Mouse (Mus musculus): ENCODE data around the gene Dvl1. TPM values are rescaled to one million over a fixed set of nuclear protein-coding genes. Genes with fewer than 3 reads are reported as not detected.

The Dvl1 gene
- polyA plus RNA-seq, 1 experiment from 2014 or later, result 15.3 TPM

Other genes with a start within 250 kb of the Dvl1 start
- 15.6 and 19.9 TPM in 2 replicates for gene Slc35e2, start 246.0 kb upstream of the Dvl1 start, polyA plus RNA-seq (2014; fragmentation: Nextera tagmentation; extraction: Ambion mirVana)
- 49.4 and 49.9 TPM in 2 replicates for gene Cdk11b, start 222.5 kb upstream of the Dvl1 start, polyA plus RNA-seq (2014; fragmentation: Nextera tagmentation; extraction: Ambion mirVana)
- gene Gm10563, start 202.0 kb upstream of the Dvl1 start, polyA plus RNA-seq (2014; fragmentation: Nextera tagmentation; extraction: Ambion mirVana), result not detected in 2 replicates
- gene Mmp23, start 194.0 kb upstream of the Dvl1 start, polyA plus RNA-seq (2014; fragmentation: Nextera tagmentation; extraction: Ambion mirVana), result 2.5 and 3.9 TPM in 2 replicates
- 39.6 and 40.8 TPM in 2 replicates for gene Mib2, start 178.2 kb upstream of the Dvl1 start, polyA plus RNA-seq (2014; fragmentation: Nextera tagmentation; extraction: Ambion mirVana)
- gene Fndc10, start 153.1 kb upstream of the Dvl1 start, polyA plus RNA-seq (2014; fragmentation: Nextera tagmentation; extraction: Ambion mirVana), result 6.3 and 13.8 TPM in 2 replicates
- 162 and 177 TPM in 2 replicates for gene Ssu72, start 142.6 kb upstream of the Dvl1 start, polyA plus RNA-seq (2014; fragmentation: Nextera tagmentation; extraction: Ambion mirVana)
- 7.5 and 19.8 TPM in 2 replicates for gene Tmem240, start 112.6 kb upstream of the Dvl1 start, polyA plus RNA-seq (2014; fragmentation: Nextera tagmentation; extraction: Ambion mirVana)
- 77.4 and 79.8 TPM in 2 replicates for gene Atad3a, start 86.3 kb upstream of the Dvl1 start, polyA plus RNA-seq (2014; fragmentation: Nextera tagmentation; extraction: Ambion mirVana)
- gene Vwa1, start 72.7 kb upstream of the Dvl1 start, polyA plus RNA-seq (2014; fragmentation: Nextera tagmentation; extraction: Ambion mirVana), result 18.0 and 24.4 TPM in 2 replicates
- gene Tmem88b, start 61.5 kb upstream of the Dvl1 start, polyA plus RNA-seq (2014; fragmentation: Nextera tagmentation; extraction: Ambion mirVana), result 0.43 and 0.51 TPM in 2 replicates
- not detected in 2 replicates for gene Ankrd65, start 57.0 kb upstream of the Dvl1 start, polyA plus RNA-seq (2014; fragmentation: Nextera tagmentation; extraction: Ambion mirVana)
- gene Mrpl20, start 44.5 kb upstream of the Dvl1 start, polyA plus RNA-seq (2014; fragmentation: Nextera tagmentation; extraction: Ambion mirVana), result 255 and 298 TPM in 2 replicates
- 134 and 162 TPM in 2 replicates for gene Ccnl2, start 34.9 kb upstream of the Dvl1 start, polyA plus RNA-seq (2014; fragmentation: Nextera tagmentation; extraction: Ambion mirVana)
- 118 and 129 TPM in 2 replicates for gene Aurkaip1, start 16.1 kb upstream of the Dvl1 start, polyA plus RNA-seq (2014; fragmentation: Nextera tagmentation; extraction: Ambion mirVana)
- gene Mxra8, start 7.7 kb upstream of the Dvl1 start, polyA plus RNA-seq (2014; fragmentation: Nextera tagmentation; extraction: Ambion mirVana), result 6.0 and 17.5 TPM in 2 replicates
- 0.31 and 0.57 TPM in 2 replicates for gene Tas1r3, start 16.0 kb downstream of the Dvl1 start, polyA plus RNA-seq (2014; fragmentation: Nextera tagmentation; extraction: Ambion mirVana)
- 24.6 and 31.2 TPM in 2 replicates for gene Cptp, start 22.0 kb downstream of the Dvl1 start, polyA plus RNA-seq (2014; fragmentation: Nextera tagmentation; extraction: Ambion mirVana)
- 78.2 and 83.2 TPM in 2 replicates for gene Ints11, start 22.1 kb downstream of the Dvl1 start, polyA plus RNA-seq (2014; fragmentation: Nextera tagmentation; extraction: Ambion mirVana)
- gene Pusl1, start 44.4 kb downstream of the Dvl1 start, polyA plus RNA-seq (2014; fragmentation: Nextera tagmentation; extraction: Ambion mirVana), result 45.8 and 54.5 TPM in 2 replicates
- gene Acap3, start 44.4 kb downstream of the Dvl1 start, polyA plus RNA-seq (2014; fragmentation: Nextera tagmentation; extraction: Ambion mirVana), result 76.6 and 84.8 TPM in 2 replicates
- gene Ube2j2, start 96.4 kb downstream of the Dvl1 start, polyA plus RNA-seq (2014; fragmentation: Nextera tagmentation; extraction: Ambion mirVana), result 131 and 138 TPM in 2 replicates
- 7.1 and 8.3 TPM in 2 replicates for gene C1qtnf12, start 114.9 kb downstream of the Dvl1 start, polyA plus RNA-seq (2014; fragmentation: Nextera tagmentation; extraction: Ambion mirVana)
- gene B3galt6, start 145.2 kb downstream of the Dvl1 start, polyA plus RNA-seq (2014; fragmentation: Nextera tagmentation; extraction: Ambion mirVana), result 36.3 and 38.7 TPM in 2 replicates
- gene Sdf4, start 145.5 kb downstream of the Dvl1 start, polyA plus RNA-seq (2014; fragmentation: Nextera tagmentation; extraction: Ambion mirVana), result 105 and 112 TPM in 2 replicates
- gene Tnfrsf4, start 166.4 kb downstream of the Dvl1 start, polyA plus RNA-seq (2014; fragmentation: Nextera tagmentation; extraction: Ambion mirVana), result 0.47 and 0.49 TPM in 2 replicates
- 1.4 and 2.4 TPM in 2 replicates for gene Tnfrsf18, start 178.8 kb downstream of the Dvl1 start, polyA plus RNA-seq (2014; fragmentation: Nextera tagmentation; extraction: Ambion mirVana)
- 0.28 TPM in 1 of 2 replicates, not detected in the other for gene Ttll10, start 212.0 kb downstream of the Dvl1 start, polyA plus RNA-seq (2014; fragmentation: Nextera tagmentation; extraction: Ambion mirVana)